Mouse (Mus musculus): ENCODE results near the gene Myo9a. TPM values are rescaled to one million over a fixed set of nuclear protein-coding genes. Genes with fewer than 3 reads are reported as not detected.

Gene Myo9a
- polyA plus RNA-seq (2015; fragmentation: Nextera tagmentation; extraction: Ambion mirVana), result 5.5 and 7.1 TPM in 2 replicates

GRCm38 (mm10) chr9:59750267-59751065, at the start of gene Myo9a, which contains the start of gene Senp8:
TSS of gene Myo9a (plus strand) at chr9:59750896.
TSS of gene Senp8 (minus strand) at chr9:59750710.

GRCm38 (mm10) chr9:59960559-59960958, 209.9 kb downstream of the Myo9a start, which contains the start of gene Nr2e3:
TSS of gene Nr2e3 (minus strand) at chr9:59960659.

Other genes starting within 250 kb of the Myo9a start
- 36.1 and 49.6 TPM in 2 replicates for gene Hexa, start 211.4 kb upstream of the Myo9a start, polyA plus RNA-seq (2015; fragmentation: Nextera tagmentation; extraction: Ambion mirVana)
- 0.58 and 0.84 TPM in 2 replicates for gene Tmem202, start 211.0 kb upstream of the Myo9a start, polyA plus RNA-seq (2015; fragmentation: Nextera tagmentation; extraction: Ambion mirVana)
- gene Celf6, start 173.0 kb upstream of the Myo9a start, polyA plus RNA-seq (2015; fragmentation: Nextera tagmentation; extraction: Ambion mirVana), result 0.07 TPM in 1 of 2 replicates, not detected in the other
- 6.9 and 9.8 TPM in 2 replicates for gene Parp6, start 133.6 kb upstream of the Myo9a start, polyA plus RNA-seq (2015; fragmentation: Nextera tagmentation; extraction: Ambion mirVana)
- gene Pkm, start 94.5 kb upstream of the Myo9a start, polyA plus RNA-seq (2015; fragmentation: Nextera tagmentation; extraction: Ambion mirVana), result 194 and 254 TPM in 2 replicates
- 0.67 and 0.71 TPM in 2 replicates for gene Gramd2, start 70.8 kb upstream of the Myo9a start, polyA plus RNA-seq (2015; fragmentation: Nextera tagmentation; extraction: Ambion mirVana)
- 2.9 and 3.2 TPM in 2 replicates for gene Senp8, start 186 bp upstream of the Myo9a start, polyA plus RNA-seq (2015; fragmentation: Nextera tagmentation; extraction: Ambion mirVana)
- gene Nr2e3, start 209.8 kb downstream of the Myo9a start, polyA plus RNA-seq (2015; fragmentation: Nextera tagmentation; extraction: Ambion mirVana), result 0.11 TPM in 1 of 2 replicates, not detected in the other

Measured in spleen, postnatal 0 days (tissue).